Comparison of ENCODE assay signal across 8 mouse cellular contexts in genomic region chr17:31276207-31276921, GRCm38 (mm10). TPM values are rescaled to one million over a fixed set of nuclear protein-coding genes. Genes with fewer than 3 reads are reported as not detected.
DNase-seq lines count a peak whose midpoint lies in the region; ATAC-seq and TF ChIP-seq lines count a peak whose summit lies in the region.

No protein-coding gene starts in this region.

- H3K4me2 ChIP-seq in kidney, embryonic 15.5 days = peak overlapping the region; percentile 79
- peak overlapping the region; percentile 66 for H3K4me2 ChIP-seq in forebrain, embryonic 11.5 days (ENCODE audit: low read depth, low read length, severe bottlenecking)
- H3K4me2 ChIP-seq in limb, embryonic 14.5 days (replicated peaks; ENCODE audit: low read depth, low read length, severe bottlenecking) = peak overlapping the region; percentile 83
- H3K4me2 ChIP-seq in stomach, embryonic 15.5 days = peak overlapping the region; percentile 91

- in situ Hi-C loops in ES-E14 (cut with MboI; ENCODE audit: low sequenced_read_pairs in 2 of 2, unreplicated experiment in 2 of 2) = no loop called here

- 23% methylated on average over 9 of the region's 9 CpGs for WGBS in kidney, embryonic 15.5 days
- 22% methylated on average over 9 of the region's 9 CpGs for WGBS in forebrain, embryonic 11.5 days
- WGBS in limb, embryonic 14.5 days = 22% methylated on average over 8 of the region's 9 CpGs
- WGBS in stomach, embryonic 15.5 days = 28% methylated on average over 9 of the region's 9 CpGs

- peaks cover 17% of the 10 kb centered on the region for H3K4me1 ChIP-seq in kidney, embryonic 15.5 days
- H3K4me1 ChIP-seq in ES-E14 (ENCODE audit: control insufficient read depth in 2 of 2, insufficient read depth in 2 of 2, low read length in 2 of 2, poor library complexity in 1 of 2) = peaks cover 0 to 8% of the 10 kb centered on the region in 2 experiments; a peak in 1 of 4 replicates
- H3K4me1 ChIP-seq in forebrain, embryonic 11.5 days (replicated peaks; ENCODE audit: control insufficient read depth, insufficient read depth, low read length) = no peaks in the 10 kb centered on the region; the same call in 1 of the 2 replicates
- H3K4me1 ChIP-seq in limb, embryonic 14.5 days (ENCODE audit: control insufficient read depth, insufficient read depth, low read length) = peaks cover 5% of the 10 kb centered on the region; the same call in 1 of the 2 replicates
- H3K4me1 ChIP-seq in stomach, embryonic 15.5 days = no peaks in the 10 kb centered on the region; the same call in 1 of the 2 replicates

- no peak for TF ChIP-seq POLR2A in limb, embryonic 14.5 days (IDR thresholded peaks at IDR 0.05; ENCODE audit: borderline replicate concordance, extremely low read depth, insufficient read depth, insufficient read length)

- H3K27ac ChIP-seq in kidney, embryonic 15.5 days = 0 out of 2 replicates have a peak overlapping the region, but pooled peaks have one; percentile 1
- H3K27ac ChIP-seq in ES-E14 (ENCODE audit: insufficient read depth, low read depth, low read length, poor library complexity, severe bottlenecking) = no peak overlapping the region
- H3K27ac ChIP-seq in forebrain, embryonic 11.5 days (ENCODE audit: low read depth, low read length) = no peak overlapping the region
- no peak overlapping the region for H3K27ac ChIP-seq in limb, embryonic 14.5 days (replicated peaks; ENCODE audit: low read depth, low read length)
- peak overlapping the region; percentile 40; the same call in 1 of the 2 replicates for H3K27ac ChIP-seq in stomach, embryonic 15.5 days

- no peak for ATAC-seq in kidney, embryonic 15.5 days (replicated peaks; ENCODE audit: low FRiP score)
- ATAC-seq in forebrain, embryonic 11.5 days (replicated peaks; ENCODE audit: low FRiP score) = peak; percentile 10; the same call in 1 of the 2 replicates
- ATAC-seq in limb, embryonic 14.5 days (ENCODE audit: low FRiP score, low read depth) = no peak
- ATAC-seq in stomach, embryonic 15.5 days (ENCODE audit: insufficient read depth, low FRiP score, low read depth) = no peak

- peak overlapping the region; percentile 19; the same call in 1 of the 2 replicates for H3K9ac ChIP-seq in kidney, embryonic 15.5 days
- no peak overlapping the region for H3K9ac ChIP-seq in ES-E14 (ENCODE audit: insufficient read depth, low read depth, low read length, poor library complexity, severe bottlenecking)
- no peak overlapping the region for H3K9ac ChIP-seq in forebrain, embryonic 11.5 days (ENCODE audit: low read length)
- H3K9ac ChIP-seq in limb, embryonic 14.5 days (ENCODE audit: low read depth, low read length, severe bottlenecking) = peak overlapping the region; percentile 41; the same call in 1 of the 2 replicates
- H3K9ac ChIP-seq in stomach, embryonic 15.5 days = no peak overlapping the region

- no peaks in the 10 kb centered on the region for H3K27me3 ChIP-seq in kidney, embryonic 15.5 days
- no peaks in the 10 kb centered on the region for H3K27me3 ChIP-seq in forebrain, embryonic 11.5 days (ENCODE audit: control insufficient read depth, insufficient read depth, low read length)
- no peaks in the 10 kb centered on the region for H3K27me3 ChIP-seq in limb, embryonic 14.5 days (ENCODE audit: control insufficient read depth, insufficient read depth, low read length)
- no peaks in the 10 kb centered on the region for H3K27me3 ChIP-seq in stomach, embryonic 15.5 days (replicated peaks)

- no peaks in the 10 kb centered on the region for H3K36me3 ChIP-seq in kidney, embryonic 15.5 days
- H3K36me3 ChIP-seq in ES-E14 (ENCODE audit: control insufficient read depth, insufficient read depth, low read length, poor library complexity, severe bottlenecking) = no peaks in the 10 kb centered on the region
- H3K36me3 ChIP-seq in forebrain, embryonic 11.5 days (ENCODE audit: control insufficient read depth, insufficient read depth, low read length) = no peaks in the 10 kb centered on the region
- H3K36me3 ChIP-seq in limb, embryonic 14.5 days (ENCODE audit: control insufficient read depth, insufficient read depth, low read length) = no peaks in the 10 kb centered on the region
- H3K36me3 ChIP-seq in stomach, embryonic 15.5 days = no peaks in the 10 kb centered on the region

- peak overlapping the region; percentile 53 for H3K4me3 ChIP-seq in kidney, embryonic 15.5 days (replicated peaks)
- H3K4me3 ChIP-seq in ES-E14 (ENCODE audit: insufficient read depth in 1 of 2, low read depth in 1 of 2, low read length in 2 of 2, poor library complexity in 1 of 2, severe bottlenecking in 1 of 2) = peak overlapping the region; percentile 52 to 64
- H3K4me3 ChIP-seq in forebrain, embryonic 11.5 days (ENCODE audit: low read depth, low read length) = peak overlapping the region; percentile 38
- peak overlapping the region; percentile 47 for H3K4me3 ChIP-seq in limb, embryonic 14.5 days (replicated peaks; ENCODE audit: low read length)
- H3K4me3 ChIP-seq in stomach, embryonic 15.5 days (replicated peaks) = peak overlapping the region; percentile 52

- DNase-seq in kidney, adult 8-10 months = no peak
- no peak for DNase-seq in ES-E14 (ENCODE audit: low read depth, low spot score)
- DNase-seq in forebrain, embryonic 11.5 days (ENCODE audit: low spot score) = no peak
- DNase-seq in limb, embryonic 14.5 days (ENCODE audit: low spot score) = no peak
- DNase-seq in adipocyte (ENCODE audit: low spot score) = no peak
- no peak for DNase-seq in ovary, adult 18-20 months (ENCODE audit: low spot score)

- no peaks in the 10 kb centered on the region for H3K9me3 ChIP-seq in kidney, embryonic 15.5 days (replicated peaks)
- H3K9me3 ChIP-seq in ES-E14 (ENCODE audit: control insufficient read depth, insufficient read depth, low read depth, low read length) = no peaks in the 10 kb centered on the region
- H3K9me3 ChIP-seq in forebrain, embryonic 11.5 days (ENCODE audit: control insufficient read depth, low read length) = no peaks in the 10 kb centered on the region
- no peaks in the 10 kb centered on the region for H3K9me3 ChIP-seq in limb, embryonic 14.5 days (ENCODE audit: control insufficient read depth, low read length)
- no peaks in the 10 kb centered on the region for H3K9me3 ChIP-seq in stomach, embryonic 15.5 days

TF ChIP-seq in ES-E14, 5 proteins besides CTCF, POLR2A, EP300 and RAD21:
- no peak for TF ChIP-seq CHD2 (IDR thresholded peaks at IDR 0.05; ENCODE audit: low read depth, low read length)
TF ChIP-seq in ES-E14: peak in this region for 0.

RNA-seq across cellular contexts. Expression of gene Rsph1, which starts 0.8 kb away (rescaled TPM):
- polyA plus RNA-seq in kidney, embryonic 15.5 days (2015; fragmentation: Nextera tagmentation; extraction: Ambion mirVana) = 2.0 and 2.4 TPM in 2 replicates
- 1.4 and 1.9 TPM in 2 replicates for total RNA-seq in ES-E14 (2012; rRNA removed)
- polyA plus RNA-seq in forebrain, embryonic 11.5 days (2014; fragmentation: Nextera tagmentation; extraction: Ambion mirVana) = 2.1 and 2.6 TPM in 2 replicates
- 0.13 and 0.33 TPM in 2 replicates for polyA plus RNA-seq in limb, embryonic 14.5 days (2012; rRNA removed)
- polyA plus RNA-seq in limb, embryonic 14.5 days (2014; fragmentation: Nextera tagmentation; extraction: Ambion mirVana) = 0.18 and 0.51 TPM in 2 replicates
- 1.6 and 2.1 TPM in 2 replicates for polyA plus RNA-seq in stomach, embryonic 15.5 days (2015; fragmentation: Nextera tagmentation; extraction: Ambion mirVana)

RNA-seq across cellular contexts. Expression of gene Slc37a1, which starts 10.2 kb away (rescaled TPM):
- polyA plus RNA-seq in kidney, embryonic 15.5 days (2015; fragmentation: Nextera tagmentation; extraction: Ambion mirVana) = 3.0 and 3.9 TPM in 2 replicates
- total RNA-seq in ES-E14 (2012; rRNA removed) = 37.5 and 64.8 TPM in 2 replicates
- 5.8 and 6.0 TPM in 2 replicates for polyA plus RNA-seq in forebrain, embryonic 11.5 days (2014; fragmentation: Nextera tagmentation; extraction: Ambion mirVana)
- polyA plus RNA-seq in limb, embryonic 14.5 days (2012; rRNA removed) = 1.8 and 2.4 TPM in 2 replicates
- polyA plus RNA-seq in limb, embryonic 14.5 days (2014; fragmentation: Nextera tagmentation; extraction: Ambion mirVana) = 1.5 and 1.6 TPM in 2 replicates
- 12.7 and 14.9 TPM in 2 replicates for polyA plus RNA-seq in stomach, embryonic 15.5 days (2015; fragmentation: Nextera tagmentation; extraction: Ambion mirVana)

Comparison
In these comparisons a context has a peak if more than half of its experiments do, and no peak if none do; other contexts are left out.
1. H3K27ac ChIP-seq: peak in kidney, embryonic 15.5 days (single experiment) and stomach, embryonic 15.5 days (single experiment); none in ES-E14 (single experiment), forebrain, embryonic 11.5 days (single experiment) and limb, embryonic 14.5 days (single experiment).
2. H3K9ac ChIP-seq: peak in kidney, embryonic 15.5 days (single experiment) and limb, embryonic 14.5 days (single experiment); none in ES-E14 (single experiment), forebrain, embryonic 11.5 days (single experiment) and stomach, embryonic 15.5 days (single experiment).
3. Peak in every context shown above with its lines, with median percentiles within 50 percentile points of each other: H3K4me2 ChIP-seq and H3K4me3 ChIP-seq.